Mouse (Mus musculus): ENCODE measurements at regions not wholly inside any gene's neighbourhood (a gene's known extent, or its start where the extent isn't known, plus 50 kb on each side); places are given as distances from the start of the nearest gene placed in this dataset.
"Not testable (repeated sequence)": the region's sequence is repeated elsewhere in the genome, so short reads cannot be mapped to it uniquely, and the experiment has no call there.

- Histone ChIP-seq H3K4me3 (replicated peaks; ENCODE audit: low read length) (no peak overlapping the region), H3K9ac (replicated peaks; ENCODE audit: low read depth, low read length) (no peak overlapping the region), H3K4me2 (ENCODE audit: low read length) (no peak overlapping the region), H3K27me3 (replicated peaks; ENCODE audit: control insufficient read depth, insufficient read depth, low read length) (no peaks in the 10 kb centered on the region), H3K4me1 (replicated peaks; ENCODE audit: control insufficient read depth, insufficient read depth, low read length) (no peaks in the 10 kb centered on the region), H3K27ac (ENCODE audit: low read length) (no peak overlapping the region), H3K9me3 (ENCODE audit: control insufficient read depth, low read length) (no peaks in the 10 kb centered on the region), H3K36me3 (ENCODE audit: control insufficient read depth, insufficient read depth) (no peaks in the 10 kb centered on the region)
- ATAC-seq, result no peak
- WGBS, result 90% methylated on average over 7 of the region's 7 CpGs
Measured at GRCm38 (mm10) chr1:161728546-161729206, 59.6 kb downstream of the Fasl start.

DNA sequence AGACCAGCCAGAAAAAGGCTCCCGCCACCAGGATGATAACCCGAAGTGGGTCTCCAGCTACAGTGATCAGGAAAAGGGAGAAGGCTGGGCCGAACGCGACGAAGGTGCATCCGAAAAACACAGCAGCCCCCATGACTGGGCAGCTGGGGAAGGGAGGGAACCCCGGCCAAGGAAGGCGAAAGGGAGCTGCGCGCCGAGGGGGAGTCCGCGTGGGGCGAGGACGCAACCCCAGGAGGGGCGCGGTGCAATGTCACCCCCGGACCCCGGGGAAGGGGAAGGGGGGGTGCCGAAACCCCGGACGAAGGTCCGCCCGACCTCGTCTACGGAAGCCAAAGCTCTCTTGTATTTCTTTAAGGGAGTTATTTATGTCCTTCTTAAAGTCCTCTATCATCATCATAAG is 60.9 kb downstream of the Fasl start:
- not testable (repeated sequence) for H3K36me3 ChIP-seq (ENCODE audit: control insufficient read depth, insufficient read depth); H3K9me3 ChIP-seq (ENCODE audit: control insufficient read depth, low read length); H3K27ac ChIP-seq (ENCODE audit: low read length); H3K4me3 ChIP-seq (replicated peaks; ENCODE audit: low read length); H3K4me2 ChIP-seq (ENCODE audit: low read length); H3K27me3 ChIP-seq (replicated peaks; ENCODE audit: control insufficient read depth, insufficient read depth, low read length); H3K9ac ChIP-seq (replicated peaks; ENCODE audit: low read depth, low read length); H3K4me1 ChIP-seq (replicated peaks; ENCODE audit: control insufficient read depth, insufficient read depth, low read length)
- WGBS, result 94% methylated on average over 9 of the region's 27 CpGs
- peak; percentile 36; the same call in 1 of the 2 replicates for ATAC-seq

- ATAC-seq; H3K36me3 ChIP-seq (ENCODE audit: control insufficient read depth, insufficient read depth); H3K9me3 ChIP-seq (ENCODE audit: control insufficient read depth, low read length); H3K4me1 ChIP-seq (replicated peaks; ENCODE audit: control insufficient read depth, insufficient read depth, low read length); H3K9ac ChIP-seq (replicated peaks; ENCODE audit: low read depth, low read length); H3K4me2 ChIP-seq (ENCODE audit: low read length); H3K4me3 ChIP-seq (replicated peaks; ENCODE audit: low read length); H3K27me3 ChIP-seq (replicated peaks; ENCODE audit: control insufficient read depth, insufficient read depth, low read length); H3K27ac ChIP-seq (ENCODE audit: low read length): not testable (repeated sequence)
- whole genome bisulfite sequencing, result 100% methylated on average over 1 of the region's 10 CpGs
Measured at GRCm38 (mm10) chr1:161726098-161726497, 62.2 kb downstream of the Fasl start.

DNA sequence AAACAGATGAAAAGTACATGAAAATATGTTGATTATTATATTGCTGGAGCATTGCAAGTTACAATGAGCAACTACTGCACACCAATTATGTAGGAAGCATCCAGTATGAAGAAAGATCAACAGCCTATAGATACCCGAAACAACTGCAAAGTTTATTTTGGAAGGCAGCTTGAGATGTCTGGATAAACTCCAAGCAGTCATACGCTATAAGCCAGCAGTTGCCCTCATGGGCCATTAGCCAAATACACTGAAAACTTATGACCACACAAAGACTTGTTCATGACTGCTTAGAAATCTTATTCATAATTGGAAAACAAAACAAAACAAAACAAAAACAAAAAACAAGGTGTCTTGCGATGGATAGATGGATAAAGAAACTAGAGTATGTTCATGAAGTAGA is 68.4 kb downstream of the Fasl start:
- WGBS, result 75% methylated on average over 3 of the region's 3 CpGs
- no peaks in the 10 kb centered on the region for H3K4me1 ChIP-seq (replicated peaks; ENCODE audit: control insufficient read depth, insufficient read depth, low read length)
- no peak overlapping the region for H3K4me2 ChIP-seq (ENCODE audit: low read length)
- H3K4me3 ChIP-seq (replicated peaks; ENCODE audit: low read length), result no peak overlapping the region
- H3K9me3 ChIP-seq (ENCODE audit: control insufficient read depth, low read length), result no peaks in the 10 kb centered on the region
- H3K9ac ChIP-seq (replicated peaks; ENCODE audit: low read depth, low read length), result no peak overlapping the region
- ATAC-seq, result no peak
- no peak overlapping the region for H3K27ac ChIP-seq (ENCODE audit: low read length)
- H3K27me3 ChIP-seq (replicated peaks; ENCODE audit: control insufficient read depth, insufficient read depth, low read length), result no peaks in the 10 kb centered on the region
- no peaks in the 10 kb centered on the region for H3K36me3 ChIP-seq (ENCODE audit: control insufficient read depth, insufficient read depth)

DNA sequence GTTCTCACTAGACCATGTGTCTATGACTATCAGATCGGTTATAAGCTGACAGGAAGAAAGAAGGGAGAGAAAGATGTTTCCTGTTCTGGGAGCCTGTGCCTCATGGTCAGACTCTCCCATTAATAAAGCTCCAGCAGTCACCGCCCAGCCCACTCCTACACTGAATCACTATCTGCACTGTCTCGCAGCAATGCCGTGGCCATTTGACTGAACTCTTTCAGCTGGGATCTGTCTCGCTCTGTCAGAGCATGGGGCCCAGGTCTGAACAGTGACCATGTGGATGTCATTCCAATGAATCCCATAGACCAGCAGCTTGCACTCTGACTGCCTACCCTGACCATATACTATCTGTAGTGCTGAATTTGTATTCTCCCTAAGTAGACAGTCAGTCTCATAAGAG is 70.0 kb downstream of the Fasl start:
- no peaks in the 10 kb centered on the region for H3K36me3 ChIP-seq (ENCODE audit: control insufficient read depth, insufficient read depth)
- no peak overlapping the region for H3K9ac ChIP-seq (replicated peaks; ENCODE audit: low read depth, low read length)
- H3K27ac ChIP-seq (ENCODE audit: low read length), result no peak overlapping the region
- no peaks in the 10 kb centered on the region for H3K9me3 ChIP-seq (ENCODE audit: control insufficient read depth, low read length)
- no peaks in the 10 kb centered on the region for H3K27me3 ChIP-seq (replicated peaks; ENCODE audit: control insufficient read depth, insufficient read depth, low read length)
- no peak overlapping the region for H3K4me2 ChIP-seq (ENCODE audit: low read length)
- 86% methylated on average over 5 of the region's 5 CpGs for WGBS
- H3K4me1 ChIP-seq (replicated peaks; ENCODE audit: control insufficient read depth, insufficient read depth, low read length), result no peaks in the 10 kb centered on the region
- no peak for ATAC-seq
- no peak overlapping the region for H3K4me3 ChIP-seq (replicated peaks; ENCODE audit: low read length)

GRCm38 (mm10) chr1:161712918-161713317 is 75.4 kb downstream of the Fasl start:
- Histone ChIP-seq H3K4me2 (ENCODE audit: low read length) (peak overlapping the region; percentile 5; the same call in 1 of the 2 replicates), H3K4me1 (replicated peaks; ENCODE audit: control insufficient read depth, insufficient read depth, low read length) (no peaks in the 10 kb centered on the region; the same call in 1 of the 2 replicates), H3K36me3 (ENCODE audit: control insufficient read depth, insufficient read depth) (no peaks in the 10 kb centered on the region), H3K9ac (replicated peaks; ENCODE audit: low read depth, low read length) (no peak overlapping the region), H3K27me3 (replicated peaks; ENCODE audit: control insufficient read depth, insufficient read depth, low read length) (no peaks in the 10 kb centered on the region), H3K4me3 (replicated peaks; ENCODE audit: low read length) (no peak overlapping the region), H3K27ac (ENCODE audit: low read length) (no peak overlapping the region), H3K9me3 (ENCODE audit: control insufficient read depth, low read length) (no peaks in the 10 kb centered on the region)
- peak; percentile 58; the same call in 1 of the 2 replicates for ATAC-seq
- 26% methylated on average over 10 of the region's 10 CpGs for WGBS

DNA sequence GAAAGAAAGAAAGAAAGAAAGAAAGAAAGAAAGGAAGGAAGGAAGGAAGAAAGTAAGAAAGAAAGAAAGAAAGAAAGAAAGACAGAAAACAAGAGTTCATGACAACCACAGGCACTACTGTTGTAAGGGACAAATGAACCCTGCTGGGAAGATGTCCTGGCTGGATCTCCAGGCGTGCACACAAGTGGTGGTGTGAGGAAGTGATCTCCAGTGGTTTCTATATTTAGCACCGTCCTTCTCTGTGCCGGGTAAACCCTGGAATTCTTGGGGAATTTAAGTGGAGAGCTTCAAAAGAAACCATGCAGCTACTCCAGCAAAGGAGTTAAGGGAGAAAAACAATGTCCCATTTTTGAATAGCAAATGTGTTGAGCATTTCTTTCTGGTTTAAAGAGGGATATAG is 76.0 kb downstream of the Fasl start:
- Histone ChIP-seq H3K27ac (ENCODE audit: low read length) (no peak overlapping the region), H3K4me1 (replicated peaks; ENCODE audit: control insufficient read depth, insufficient read depth, low read length) (no peaks in the 10 kb centered on the region; the same call in 1 of the 2 replicates), H3K9ac (replicated peaks; ENCODE audit: low read depth, low read length) (no peak overlapping the region), H3K36me3 (ENCODE audit: control insufficient read depth, insufficient read depth) (no peaks in the 10 kb centered on the region), H3K4me2 (ENCODE audit: low read length) (no peak overlapping the region), H3K27me3 (replicated peaks; ENCODE audit: control insufficient read depth, insufficient read depth, low read length) (no peaks in the 10 kb centered on the region), H3K4me3 (replicated peaks; ENCODE audit: low read length) (no peak overlapping the region), H3K9me3 (ENCODE audit: control insufficient read depth, low read length) (no peaks in the 10 kb centered on the region)
- 19% methylated on average over 3 of the region's 3 CpGs for WGBS
- ATAC-seq, result no peak

GRCm38 (mm10) chr1:161707049-161707448 is 81.2 kb downstream of the Fasl start:
- H3K4me2 ChIP-seq (ENCODE audit: low read length), result no peak overlapping the region
- WGBS, result 84% methylated on average over 3 of the region's 3 CpGs
- H3K4me1 ChIP-seq (replicated peaks; ENCODE audit: control insufficient read depth, insufficient read depth, low read length), result no peaks in the 10 kb centered on the region
- no peaks in the 10 kb centered on the region for H3K27me3 ChIP-seq (replicated peaks; ENCODE audit: control insufficient read depth, insufficient read depth, low read length)
- ATAC-seq, result no peak
- no peaks in the 10 kb centered on the region for H3K9me3 ChIP-seq (ENCODE audit: control insufficient read depth, low read length)
- H3K36me3 ChIP-seq (ENCODE audit: control insufficient read depth, insufficient read depth), result no peaks in the 10 kb centered on the region
- H3K27ac ChIP-seq (ENCODE audit: low read length), result no peak overlapping the region
- no peak overlapping the region for H3K4me3 ChIP-seq (replicated peaks; ENCODE audit: low read length)
- no peak overlapping the region for H3K9ac ChIP-seq (replicated peaks; ENCODE audit: low read depth, low read length)

DNA sequence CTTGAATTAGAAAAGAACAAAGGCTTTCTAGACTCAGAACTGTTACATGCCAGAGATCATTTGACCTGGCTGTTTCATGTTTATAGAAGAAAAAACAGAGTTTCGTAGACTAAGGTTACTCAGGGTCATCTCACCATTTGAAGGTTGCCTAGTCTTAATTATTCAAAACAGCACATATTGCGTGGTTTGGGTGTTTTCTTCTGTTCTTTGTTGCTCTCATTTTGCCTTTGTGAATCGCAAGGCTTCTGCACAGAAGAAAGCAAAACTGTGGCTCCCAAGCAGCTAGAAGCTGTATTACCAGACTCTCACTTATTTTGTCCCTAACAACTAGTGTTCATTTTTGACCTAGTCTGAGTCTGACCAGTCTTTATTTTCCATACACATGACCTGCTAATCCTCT is 83.3 kb downstream of the Fasl start:
- WGBS, result 63% methylated on average over 3 of the region's 3 CpGs
- no peak for ATAC-seq
- no peaks in the 10 kb centered on the region for H3K36me3 ChIP-seq (ENCODE audit: control insufficient read depth, insufficient read depth)

GRCm38 (mm10) chr1:161704527-161704926 is 83.8 kb downstream of the Fasl start:
- Histone ChIP-seq H3K4me3 (replicated peaks; ENCODE audit: low read length) (no peak overlapping the region), H3K9ac (replicated peaks; ENCODE audit: low read depth, low read length) (no peak overlapping the region), H3K27me3 (replicated peaks; ENCODE audit: control insufficient read depth, insufficient read depth, low read length) (no peaks in the 10 kb centered on the region), H3K4me2 (ENCODE audit: low read length) (no peak overlapping the region), H3K36me3 (ENCODE audit: control insufficient read depth, insufficient read depth) (no peaks in the 10 kb centered on the region), H3K27ac (ENCODE audit: low read length) (no peak overlapping the region), H3K9me3 (ENCODE audit: control insufficient read depth, low read length) (no peaks in the 10 kb centered on the region), H3K4me1 (replicated peaks; ENCODE audit: control insufficient read depth, insufficient read depth, low read length) (no peaks in the 10 kb centered on the region)
- no peak for ATAC-seq
- WGBS, result 78% methylated on average over 3 of the region's 3 CpGs

More for the DNA sequence above, 83.3 kb downstream of the Fasl start:
- Histone ChIP-seq H3K27ac (ENCODE audit: low read length) (no peak overlapping the region), H3K4me1 (replicated peaks; ENCODE audit: control insufficient read depth, insufficient read depth, low read length) (no peaks in the 10 kb centered on the region), H3K9me3 (ENCODE audit: control insufficient read depth, low read length) (no peaks in the 10 kb centered on the region), H3K9ac (replicated peaks; ENCODE audit: low read depth, low read length) (no peak overlapping the region), H3K27me3 (replicated peaks; ENCODE audit: control insufficient read depth, insufficient read depth, low read length) (no peaks in the 10 kb centered on the region), H3K4me2 (ENCODE audit: low read length) (no peak overlapping the region), H3K4me3 (replicated peaks; ENCODE audit: low read length) (no peak overlapping the region)
